Mouse (Mus musculus) kidney, postnatal 14 days (tissue): ENCODE measurements at regions not wholly inside any gene's neighbourhood (a gene's known extent, or its start where the extent isn't known, plus 50 kb on each side); places are given as distances from the start of the nearest gene placed in this dataset.
"Not testable (repeated sequence)": the region's sequence is repeated elsewhere in the genome, so short reads cannot be mapped to it uniquely, and the experiment has no call there.

Experiments used
- DNase-seq: peaks from one replicate; pipeline ENCODE4 v3.0.0; 2022; ENCODE audit warnings: mixed read lengths

- peak; percentile 61 for DNase-seq
Measured at GRCm38 (mm10) chr2:147307488-147308386, 54.0 kb upstream of the Pax1 start.

DNA sequence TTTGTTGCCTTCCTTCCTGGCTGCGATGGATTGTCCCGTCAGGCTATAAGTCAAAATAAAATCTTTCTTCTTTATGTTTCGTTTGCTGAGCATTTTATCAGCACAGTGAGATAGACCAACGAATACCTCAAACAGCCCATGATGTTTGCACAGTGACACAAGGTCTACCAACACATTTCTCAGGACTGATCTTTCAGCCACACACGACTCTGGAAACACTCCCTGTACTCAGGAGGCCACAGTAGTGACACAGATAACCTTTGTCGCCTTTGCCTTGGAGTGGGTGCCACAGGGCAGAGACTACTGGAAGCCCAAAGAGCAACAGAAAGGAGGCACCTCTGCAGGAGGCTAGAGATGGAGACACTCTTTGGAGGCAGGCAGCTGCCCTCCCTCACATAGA is 55.0 kb upstream of the Pax1 start:
- no peak for DNase-seq

GRCm38 (mm10) chr2:147305262-147305661 is 56.5 kb upstream of the Pax1 start:
- peak; percentile 58 for DNase-seq

GRCm38 (mm10) chr2:147300503-147300902 is 61.2 kb upstream of the Pax1 start:
- no peak for DNase-seq

GRCm38 (mm10) chr2:147299359-147299758 is 62.4 kb upstream of the Pax1 start:
- DNase-seq: no peak

GRCm38 (mm10) chr2:147298499-147298896 is 63.2 kb upstream of the Pax1 start:
- peak; percentile 60 for DNase-seq

GRCm38 (mm10) chr2:147297876-147298498 is 63.7 kb upstream of the Pax1 start:
- peak; percentile 14 for DNase-seq

DNA sequence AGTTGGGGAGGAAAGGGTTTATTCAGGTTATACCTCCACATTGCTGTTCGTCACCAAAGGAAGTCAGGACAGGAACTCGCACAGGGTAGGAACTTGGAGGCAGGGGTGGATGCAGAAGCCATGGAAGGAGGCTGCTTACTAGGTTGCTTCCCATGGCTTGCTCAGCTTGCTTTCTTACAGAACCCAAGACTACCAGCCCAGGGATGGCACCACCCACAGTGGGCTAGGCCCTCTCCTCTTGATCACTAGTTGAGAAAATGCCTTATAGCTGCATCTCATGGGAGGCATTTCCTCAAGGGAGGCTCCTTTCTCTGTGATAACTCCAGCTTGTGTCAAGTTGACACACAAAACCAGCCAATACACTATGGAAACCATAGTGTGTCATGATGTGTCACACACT is 66.8 kb upstream of the Pax1 start:
- DNase-seq: not testable (repeated sequence)

- no peak for DNase-seq
Measured at GRCm38 (mm10) chr2:147293294-147293688, 68.4 kb upstream of the Pax1 start.

DNA sequence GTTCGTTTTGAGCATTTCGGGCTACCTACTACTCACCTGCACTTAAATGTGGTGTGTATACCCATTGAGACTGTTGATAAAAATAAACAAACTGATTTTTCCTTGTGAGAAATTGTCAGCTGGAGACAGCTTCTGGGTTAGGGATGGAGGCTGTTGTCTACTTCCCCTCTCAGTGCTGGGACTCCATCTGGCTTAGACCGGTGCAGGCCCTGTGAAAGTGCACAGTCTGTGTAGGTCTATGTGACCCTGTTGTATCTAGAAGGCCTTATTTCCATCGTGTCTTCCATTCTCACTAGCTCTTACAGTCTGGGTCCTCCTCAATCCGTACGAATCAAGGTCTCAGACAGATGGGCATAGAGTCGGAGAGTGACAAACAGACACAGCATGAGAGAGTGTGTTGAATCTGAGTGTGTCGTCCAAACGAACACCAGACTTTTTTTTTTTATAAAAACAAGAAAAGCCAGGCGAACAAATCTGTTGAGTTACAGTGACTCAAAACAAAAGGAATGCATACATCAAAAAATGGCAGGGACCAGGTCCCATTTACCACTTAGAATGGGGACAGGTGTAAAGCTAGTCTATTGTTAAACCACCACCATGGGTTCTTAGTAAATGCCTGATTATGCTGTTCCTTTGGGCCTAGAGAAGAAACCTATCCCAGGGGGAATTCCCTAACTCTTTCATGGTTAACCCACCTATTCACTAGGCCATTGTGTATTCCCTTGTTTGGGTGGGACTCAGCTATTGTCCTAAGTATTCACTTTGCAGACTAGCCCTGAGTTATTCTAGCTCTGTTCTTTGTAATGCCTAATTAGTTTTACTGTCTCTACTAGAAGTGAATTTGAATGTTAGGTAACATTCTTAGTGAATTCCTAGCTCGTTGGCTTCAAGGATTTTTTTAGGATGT is 69.1 kb upstream of the Pax1 start:
- DNase-seq: no peak

DNA sequence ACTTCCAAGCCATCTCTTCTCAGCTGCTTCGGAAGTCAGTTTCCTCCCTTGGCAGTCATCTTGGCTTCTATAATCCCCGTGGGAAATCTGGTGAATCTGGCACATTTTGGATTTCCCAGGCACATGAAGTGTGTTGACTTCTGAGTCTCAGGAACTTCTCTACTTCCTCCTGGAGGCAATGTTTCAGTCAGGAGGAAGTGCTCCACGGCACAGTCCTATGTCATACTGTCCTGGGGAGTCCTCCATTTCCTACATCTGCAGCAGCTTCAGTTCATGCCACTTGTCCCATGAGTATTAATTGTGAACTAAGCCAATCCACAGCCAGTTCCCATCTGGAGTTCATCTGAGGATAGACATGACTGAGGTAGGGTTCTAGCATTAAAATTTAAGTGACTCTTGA is 78.3 kb upstream of the Pax1 start:
- peak; percentile 7 for DNase-seq

DNA sequence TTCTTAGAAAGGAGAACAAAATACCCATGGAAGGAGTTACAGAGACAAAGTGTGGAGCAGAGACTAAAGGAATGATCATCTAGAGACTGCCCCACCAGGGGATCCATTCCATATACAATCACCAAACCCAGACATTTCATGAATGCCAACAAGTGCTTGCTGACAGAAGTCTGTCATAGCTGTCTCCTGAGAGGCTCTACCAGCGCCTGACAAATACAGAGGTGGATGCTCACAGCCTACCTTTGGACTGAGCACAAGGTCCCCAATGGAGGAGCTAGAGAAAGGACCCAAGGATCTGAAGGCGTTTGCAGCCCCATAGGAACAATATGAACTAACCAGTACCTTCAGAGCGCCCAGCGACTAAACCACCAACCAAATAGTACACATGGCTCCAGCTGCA is 83.6 kb upstream of the Nkx2-2 start:
- DNase-seq: no peak

- no peak for DNase-seq
Measured at GRCm38 (mm10) chr2:147269171-147269570, 75.1 kb upstream of the Nkx2-2 start.

DNA sequence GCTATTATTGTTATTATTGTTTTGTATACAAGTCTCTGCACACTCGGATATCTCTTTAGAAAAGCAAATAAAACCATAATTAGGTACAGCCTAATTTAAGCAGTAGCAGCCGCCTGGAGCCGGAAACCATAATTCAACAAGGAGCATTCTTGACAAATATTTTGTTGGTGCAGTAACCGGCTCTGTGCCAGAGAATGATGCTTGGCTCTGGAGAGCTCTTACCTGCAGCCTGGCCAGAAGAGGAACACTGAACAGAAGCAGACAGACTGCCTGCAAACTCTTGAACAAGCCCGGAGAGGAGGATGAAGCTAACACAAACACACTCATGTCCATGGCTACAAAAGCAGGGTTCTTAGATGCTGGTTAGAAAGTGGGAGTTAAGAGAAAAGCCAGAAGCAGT is 73.9 kb upstream of the Nkx2-2 start:
- no peak for DNase-seq

DNA sequence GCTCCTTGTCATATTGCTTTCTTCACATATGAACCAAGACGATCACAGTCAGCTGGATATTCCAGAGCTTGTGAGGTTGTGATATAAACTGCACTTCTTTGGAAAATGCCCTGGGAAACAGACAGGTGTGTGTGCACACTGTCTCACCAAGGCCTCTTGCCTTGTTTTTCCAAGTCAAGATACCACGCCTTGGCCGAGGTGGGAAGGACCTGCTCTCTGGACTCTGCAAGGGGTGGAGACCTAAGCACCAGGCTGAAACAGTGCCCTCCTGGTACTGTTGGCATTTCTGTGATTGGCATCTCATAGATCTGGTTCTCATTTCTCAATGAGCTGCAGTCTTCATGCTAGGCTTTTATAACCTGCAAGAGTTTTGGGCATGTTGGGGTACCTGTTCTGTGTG is 73.2 kb upstream of the Nkx2-2 start:
- DNase-seq: no peak

GRCm38 (mm10) chr2:147256696-147257095 is 62.7 kb upstream of the Nkx2-2 start:
- DNase-seq: peak; percentile 58

GRCm38 (mm10) chr2:147254944-147255343 is 60.9 kb upstream of the Nkx2-2 start:
- no peak for DNase-seq

- DNase-seq: no peak
Measured at GRCm38 (mm10) chr2:147254137-147254536, 60.1 kb upstream of the Nkx2-2 start.

DNA sequence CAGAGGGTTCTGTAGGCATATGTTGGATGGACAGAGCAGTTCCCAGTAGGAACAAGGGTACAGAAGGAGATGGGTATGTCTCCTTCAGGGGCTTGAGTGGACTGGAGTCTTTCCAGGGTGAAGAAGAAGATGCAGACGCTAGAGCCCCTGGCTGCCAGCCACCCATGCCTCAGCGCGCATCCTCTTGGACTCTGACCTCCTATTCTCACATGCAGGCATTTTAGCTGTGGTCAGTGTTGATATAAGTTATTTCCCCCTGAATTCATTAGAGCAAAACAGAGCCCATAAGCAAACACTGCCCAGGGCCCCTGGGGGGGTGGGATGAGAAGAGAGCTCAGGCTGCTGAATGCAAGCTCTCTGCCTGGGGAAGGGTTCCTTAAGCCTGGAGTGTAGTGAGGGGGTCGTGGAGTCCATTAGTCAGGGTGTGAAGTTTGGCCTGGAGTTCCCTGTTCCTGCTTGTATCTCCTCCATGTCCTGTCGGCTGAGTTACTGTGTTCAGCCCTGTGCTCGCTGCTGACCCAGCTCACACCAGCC is 54.0 kb upstream of the Nkx2-2 start:
- peak; percentile 62 for DNase-seq

GRCm38 (mm10) chr2:147247238-147247637 is 53.2 kb upstream of the Nkx2-2 start:
- peak; percentile 43 for DNase-seq

GRCm38 (mm10) chr2:147244406-147244805 is 50.4 kb upstream of the Nkx2-2 start:
- no peak for DNase-seq
